Mouse (Mus musculus) stomach, postnatal 0 days (tissue): Measurements from ENCODE around the gene Siah1a. TPM values are rescaled to one million over a fixed set of nuclear protein-coding genes. Genes with fewer than 3 reads are reported as not detected.

Source experiments
- ATAC-seq: fragments of 200-750 bp; cut with Nextera tagmentation; 2 replicates; pipeline ENCODE4 v1.8.0; 2017; ENCODE audit not compliant: low FRiP score, low TSS enrichment
- DNase-seq: peaks from one replicate; pipeline ENCODE4 v3.0.0-alpha.2; 2016; ENCODE audit warnings: low spot score
- H3K27ac ChIP-seq: fragments of 300-500 bp; sonication (generic); replicated peaks from 2 replicates; pipeline ENCODE4 v1.5.1; 2014; ENCODE audit warnings: mild to moderate bottlenecking, control low read depth
- H3K27me3 ChIP-seq: fragments of 300-500 bp; sonication (generic); 2 replicates; pipeline ENCODE4 v1.6.1; 2014; ENCODE audit warnings: low read length; ENCODE audit not compliant: control insufficient read depth, insufficient read depth
- H3K36me3 ChIP-seq: fragments of 300-500 bp; sonication (generic); 2 replicates; pipeline ENCODE4 v1.6.1; 2014; ENCODE audit warnings: low read length, mixed read lengths; ENCODE audit not compliant: control insufficient read depth, insufficient read depth
- H3K4me1 ChIP-seq: fragments of 300-500 bp; sonication (generic); replicated peaks from 2 replicates; pipeline ENCODE4 v1.6.1; 2014; ENCODE audit warnings: antibody characterized with exemption; ENCODE audit not compliant: control insufficient read depth, insufficient read depth
- H3K4me2 ChIP-seq: fragments of 300-500 bp; sonication (generic); replicated peaks from 2 replicates; pipeline ENCODE4 v1.6.1; 2014; ENCODE audit warnings: low read depth, mild to moderate bottlenecking, control low read depth, moderate library complexity
- H3K4me3 ChIP-seq: fragments of 300-500 bp; sonication (generic); 2 replicates; pipeline ENCODE4 v1.5.1; 2014; ENCODE audit warnings: low read depth, low read length, control low read depth
- H3K9ac ChIP-seq: fragments of 300-500 bp; sonication (generic); 2 replicates; pipeline ENCODE4 v1.6.1; 2014; ENCODE audit warnings: mild to moderate bottlenecking, low read length, control low read depth, mixed read lengths
- H3K9me3 ChIP-seq: fragments of 300-500 bp; sonication (generic); 2 replicates; pipeline ENCODE4 v1.6.1; 2016; ENCODE audit warnings: low read length; ENCODE audit not compliant: control insufficient read depth
- CTCF ChIP-seq: IDR thresholded peaks from 2 replicates; pipeline ENCODE4 v1.5.1; 2016; ENCODE audit warnings: antibody characterized with exemption, low read depth, mild to moderate bottlenecking, moderate library complexity
- EP300 ChIP-seq: optimal IDR thresholded peaks from 2 replicates; pipeline ENCODE3; 2016; ENCODE audit warnings: antibody characterized with exemption
- WGBS: fragments of 180-500 bp; shearing (Covaris S2); extraction: QIAGEN DNeasy Blood & Tissue Kit; methylation state at CpG from one replicate; pipeline ENCODE4 v1.1.7; 2014; 5-methylcytosine and 5-hydroxymethylcytosine counted together
- polyA plus RNA-seq: library from polyadenylated mRNA; unstranded; fragments of >200 nt; fragmentation: Nextera tagmentation; extraction: Ambion mirVana; gene quantifications from 2 replicates; pipeline ENCODE4 v1.2.1, GENCODE M21; 2015

Gene Siah1a
- polyA plus RNA-seq, 1 experiment from 2014 or later, result 36.3 TPM

DNA sequence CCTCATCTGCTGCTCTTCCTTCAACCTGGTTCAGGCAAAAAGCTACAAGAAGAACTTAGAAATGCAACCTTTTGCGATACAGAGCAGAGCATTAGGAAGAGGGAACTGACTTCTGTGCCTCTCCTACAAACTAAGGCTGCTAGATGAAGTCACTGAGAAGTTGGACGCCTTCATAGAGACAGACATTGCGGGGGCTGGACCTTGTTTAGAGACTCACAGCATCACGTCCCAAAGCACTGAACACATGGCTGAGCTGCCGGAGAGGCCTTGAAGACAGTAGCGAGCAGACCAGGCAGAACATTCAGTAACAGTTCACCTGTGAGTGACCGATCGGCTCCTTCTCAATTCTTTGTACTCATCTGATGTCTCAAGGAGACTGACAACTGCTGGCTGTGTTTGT, 35.4 kb upstream of the Siah1a start:
- Histone ChIP-seq H3K4me2 (no peak overlapping the region), H3K36me3 (no peaks in the 10 kb centered on the region), H3K27me3 (no peaks in the 10 kb centered on the region), H3K9me3 (no peaks in the 10 kb centered on the region), H3K27ac (no peak overlapping the region), H3K4me3 (no peak overlapping the region), H3K9ac (no peak overlapping the region), H3K4me1 (no peaks in the 10 kb centered on the region)
- ATAC-seq, result no peak
- 89% methylated on average over 8 of the region's 8 CpGs for WGBS
- TF ChIP-seq CTCF, result no peak
- TF ChIP-seq EP300, result no peak
- no peak for DNase-seq

GRCm38 (mm10) chr8:86779207-86779606, 33.5 kb upstream of the Siah1a start:
- Histone ChIP-seq H3K27me3 (no peaks in the 10 kb centered on the region), H3K4me1 (no peaks in the 10 kb centered on the region), H3K27ac (0 out of 2 replicates have a peak overlapping the region, but pooled peaks have one; percentile 35), H3K4me3 (no peak overlapping the region), H3K36me3 (no peaks in the 10 kb centered on the region), H3K9me3 (no peaks in the 10 kb centered on the region), H3K9ac (no peak overlapping the region), H3K4me2 (no peak overlapping the region)
- no peak for ATAC-seq
- DNase-seq, result no peak
- TF ChIP-seq EP300 (no peak), CTCF (no peak)
- 57% methylated on average over 8 of the region's 8 CpGs for WGBS

DNA sequence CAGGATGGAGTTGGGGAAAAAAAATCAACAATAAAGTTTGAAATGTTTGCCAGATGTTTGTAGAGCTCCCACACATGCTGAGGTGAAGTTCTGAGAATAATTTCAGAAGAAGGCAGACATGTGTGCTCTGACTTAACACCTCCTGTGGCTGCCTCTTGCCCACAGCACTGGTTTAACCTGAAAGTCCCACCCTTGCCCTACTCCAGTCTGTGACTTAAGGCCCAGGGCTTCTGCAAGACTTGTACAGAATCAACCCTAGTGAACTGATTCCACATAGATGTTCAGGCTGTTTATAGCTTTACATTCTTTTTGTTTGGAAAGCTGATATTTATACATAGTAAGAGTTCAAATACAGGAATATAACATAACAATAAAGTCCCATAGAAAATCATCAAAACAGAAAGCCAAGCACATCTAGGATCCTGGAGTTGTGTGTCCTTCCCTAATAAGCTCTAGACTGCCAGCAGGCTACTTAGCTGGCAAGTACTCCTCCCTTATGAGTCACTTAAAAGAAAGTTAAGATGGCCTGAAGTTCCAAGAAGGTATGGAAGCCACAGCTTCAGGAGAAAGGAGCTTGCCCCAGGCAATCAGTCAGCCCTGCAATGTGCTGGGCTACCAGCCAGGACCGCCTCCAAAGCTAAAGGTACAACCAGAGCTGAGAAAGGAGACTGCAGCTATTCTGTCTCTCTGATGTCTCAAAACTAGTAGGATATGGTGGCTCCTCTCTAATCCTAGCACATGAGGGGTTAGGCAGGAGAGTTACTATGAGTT, 24.4 kb upstream of the Siah1a start:
- TF ChIP-seq CTCF (no peak), EP300 (peak; percentile 41)
- H3K9ac ChIP-seq, result no peak overlapping the region
- no peak overlapping the region for H3K4me3 ChIP-seq

DNA sequence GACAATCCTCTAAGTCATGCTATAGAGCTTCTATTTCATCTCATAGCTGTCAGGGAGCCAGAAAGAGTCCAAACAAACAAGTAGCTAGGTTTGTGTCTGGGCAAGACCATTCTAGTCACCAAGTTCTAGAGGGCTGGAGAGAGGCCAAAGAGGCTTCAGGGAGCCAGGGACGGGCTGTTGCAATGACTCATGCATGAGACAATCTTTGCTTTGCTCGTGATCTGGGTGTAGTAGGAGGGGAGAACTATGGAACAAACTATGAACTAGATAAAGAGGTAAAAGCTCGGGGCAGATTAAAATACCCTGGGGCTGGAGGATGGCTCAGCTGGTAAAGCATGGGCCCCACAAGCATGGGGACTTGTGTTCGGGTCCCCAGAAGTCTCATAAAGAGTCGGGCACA, 22.8 kb upstream of the Siah1a start:
- WGBS, result 41% methylated on average over 5 of the region's 5 CpGs
- no peaks in the 10 kb centered on the region for H3K27me3 ChIP-seq
- no peak overlapping the region for H3K4me2 ChIP-seq
- no peaks in the 10 kb centered on the region for H3K36me3 ChIP-seq
- DNase-seq, result peak; percentile 69
- peak overlapping the region; percentile 86 for H3K27ac ChIP-seq
- no peak overlapping the region for H3K4me3 ChIP-seq
- H3K9ac ChIP-seq, result no peak overlapping the region
- TF ChIP-seq EP300 (peak; percentile 70), CTCF (no peak)
- H3K9me3 ChIP-seq, result no peaks in the 10 kb centered on the region
- peak; percentile 44 for ATAC-seq
- H3K4me1 ChIP-seq, result peaks cover 9% of the 10 kb centered on the region

More for the DNA sequence above, 24.4 kb upstream of the Siah1a start:
- 80% methylated on average over 1 of the region's 1 CpGs for WGBS
- DNase-seq, result peak; percentile 57
- peak; percentile 43 for ATAC-seq
- Histone ChIP-seq H3K9me3 (no peaks in the 10 kb centered on the region), H3K27me3 (no peaks in the 10 kb centered on the region), H3K4me1 (peaks cover 9% of the 10 kb centered on the region), H3K27ac (peak overlapping the region; percentile 82), H3K36me3 (no peaks in the 10 kb centered on the region), H3K4me2 (no peak overlapping the region)

GRCm38 (mm10) chr8:86766548-86767211, 20.9 kb upstream of the Siah1a start:
- no peak overlapping the region for H3K4me3 ChIP-seq
- no peaks in the 10 kb centered on the region for H3K9me3 ChIP-seq
- no peak overlapping the region for H3K4me2 ChIP-seq
- H3K27me3 ChIP-seq, result no peaks in the 10 kb centered on the region
- DNase-seq (peak; percentile 80), ATAC-seq (peak; percentile 83)
- H3K27ac ChIP-seq, result peak overlapping the region; percentile 91
- H3K4me1 ChIP-seq, result peaks cover 9% of the 10 kb centered on the region
- WGBS, result 64% methylated on average over 9 of the region's 9 CpGs
- H3K36me3 ChIP-seq, result no peaks in the 10 kb centered on the region
- H3K9ac ChIP-seq, result peak overlapping the region; percentile 35; the same call in 1 of the 2 replicates
- TF ChIP-seq EP300, result peak; percentile 66
- no peak for TF ChIP-seq CTCF

DNA sequence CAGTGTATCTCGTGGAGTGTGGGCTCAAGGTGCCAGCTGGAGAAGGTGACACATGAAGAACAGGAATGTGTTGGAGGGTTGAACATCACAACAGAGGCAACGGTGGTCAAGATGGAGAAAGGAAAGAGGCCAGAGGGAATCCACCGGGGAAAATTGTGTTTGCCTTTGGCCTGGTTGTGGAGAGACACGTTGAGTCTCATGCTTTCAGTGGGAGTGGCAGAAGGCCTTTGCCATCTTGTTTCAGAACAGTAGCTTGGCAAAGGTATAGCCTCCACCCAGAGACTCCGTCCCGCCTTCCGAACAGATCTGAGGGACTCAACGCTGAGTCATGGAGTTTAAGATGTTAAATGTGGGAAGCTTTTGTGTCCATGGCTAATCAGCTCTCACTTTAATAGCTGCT, 19.9 kb upstream of the Siah1a start:
- H3K27me3 ChIP-seq, result no peaks in the 10 kb centered on the region
- DNase-seq, result peak; percentile 54
- H3K4me3 ChIP-seq, result no peak overlapping the region
- 57% methylated on average over 8 of the region's 8 CpGs for WGBS
- peak; percentile 48 for ATAC-seq
- TF ChIP-seq EP300 (no peak), CTCF (no peak)
- H3K4me1 ChIP-seq, result peaks cover 9% of the 10 kb centered on the region
- no peak overlapping the region for H3K4me2 ChIP-seq
- H3K9ac ChIP-seq, result no peak overlapping the region
- H3K27ac ChIP-seq, result peak overlapping the region; percentile 91
- no peaks in the 10 kb centered on the region for H3K36me3 ChIP-seq
- H3K9me3 ChIP-seq, result no peaks in the 10 kb centered on the region
